Mouse (Mus musculus): ENCODE results near the gene Scn11a.

Scn11a gene

DNA sequence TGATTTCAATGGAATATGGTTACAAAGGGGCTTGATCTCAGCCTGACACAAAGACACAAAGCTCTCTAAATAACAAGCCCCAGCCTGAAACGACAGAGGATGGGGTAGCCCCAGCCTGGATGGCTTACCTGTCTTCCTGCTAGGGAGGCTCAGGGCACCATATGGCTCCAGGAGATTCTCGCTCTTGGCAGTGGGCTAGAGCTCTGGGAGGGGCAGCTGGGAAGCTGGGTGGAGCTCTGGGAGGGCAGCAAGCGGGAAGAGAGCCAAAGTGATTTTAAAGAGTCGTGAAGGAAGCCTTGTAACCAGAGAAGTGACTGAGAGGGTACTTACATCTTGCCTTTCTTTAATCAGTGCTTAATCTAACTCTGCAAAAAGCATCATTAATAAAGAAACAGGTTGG is at the start of gene Scn11a:
Scn11a (minus strand) TSS at position 160 of the 400 bp plus-strand sequence.
- TF ChIP-seq GATA4 (IDR thresholded peaks at IDR 0.05; ENCODE audit: insufficient replicate concordance, low read length): no peak

DNA sequence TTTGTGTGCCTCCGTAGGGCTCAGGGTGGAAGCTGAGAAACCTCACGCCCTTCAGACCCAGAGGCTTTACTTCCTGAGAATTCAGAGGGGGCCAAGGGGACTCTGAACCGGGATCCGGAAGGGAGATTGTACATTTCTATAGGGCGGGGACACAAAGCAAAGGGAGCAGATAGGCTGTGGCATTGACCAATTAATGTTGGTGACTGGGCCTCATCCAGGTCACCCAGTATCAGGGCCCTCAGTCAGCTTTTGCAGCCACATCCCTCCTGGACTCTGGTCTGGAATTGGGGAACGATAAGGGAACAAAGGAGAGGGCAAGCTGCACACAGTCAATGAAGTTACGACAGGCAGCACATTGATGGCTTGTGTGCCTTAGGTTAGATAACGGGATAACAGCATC is 28.9 kb upstream of the Scn11a start:
- no peak for TF ChIP-seq GATA4 (IDR thresholded peaks at IDR 0.05; ENCODE audit: insufficient replicate concordance, low read length)

DNA sequence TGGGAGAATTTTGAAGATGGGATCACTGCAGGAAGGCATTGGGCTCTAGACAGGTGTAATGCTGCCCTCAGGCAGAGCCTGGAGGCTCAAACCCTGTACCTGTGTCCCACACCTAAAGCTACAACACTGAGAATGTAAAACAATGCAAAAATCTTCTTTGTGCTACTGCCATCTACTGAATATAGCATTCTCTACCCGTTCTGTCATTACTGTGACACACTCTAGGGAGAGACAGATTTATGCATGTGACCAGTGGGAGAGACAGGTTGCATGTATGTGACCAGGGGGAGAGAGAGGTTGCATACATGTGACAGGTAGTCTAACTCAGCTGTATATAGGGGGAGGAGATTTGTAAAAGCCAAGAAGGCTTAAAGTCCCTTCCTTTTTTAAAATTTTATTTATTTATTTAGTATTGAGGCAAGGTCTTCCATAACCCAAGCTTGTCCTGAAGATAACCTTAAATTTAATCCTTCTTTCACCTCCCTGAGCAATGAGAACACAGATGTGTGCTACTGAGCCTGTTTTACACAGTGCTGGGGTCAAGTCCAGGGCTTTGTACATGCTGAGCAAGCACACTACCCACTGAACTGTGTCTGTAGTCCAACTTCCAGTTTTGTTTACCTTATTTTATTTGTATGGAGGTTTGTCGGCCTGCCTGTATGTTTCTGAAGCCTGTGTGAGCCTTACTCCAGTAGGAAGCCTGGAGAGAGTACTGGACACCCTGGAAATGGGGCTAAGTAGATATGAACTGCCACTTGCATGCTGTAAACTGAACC is 28.0 kb upstream of the Scn11a start:
- no peak for TF ChIP-seq GATA4 (IDR thresholded peaks at IDR 0.05; ENCODE audit: insufficient replicate concordance, low read length)

DNA sequence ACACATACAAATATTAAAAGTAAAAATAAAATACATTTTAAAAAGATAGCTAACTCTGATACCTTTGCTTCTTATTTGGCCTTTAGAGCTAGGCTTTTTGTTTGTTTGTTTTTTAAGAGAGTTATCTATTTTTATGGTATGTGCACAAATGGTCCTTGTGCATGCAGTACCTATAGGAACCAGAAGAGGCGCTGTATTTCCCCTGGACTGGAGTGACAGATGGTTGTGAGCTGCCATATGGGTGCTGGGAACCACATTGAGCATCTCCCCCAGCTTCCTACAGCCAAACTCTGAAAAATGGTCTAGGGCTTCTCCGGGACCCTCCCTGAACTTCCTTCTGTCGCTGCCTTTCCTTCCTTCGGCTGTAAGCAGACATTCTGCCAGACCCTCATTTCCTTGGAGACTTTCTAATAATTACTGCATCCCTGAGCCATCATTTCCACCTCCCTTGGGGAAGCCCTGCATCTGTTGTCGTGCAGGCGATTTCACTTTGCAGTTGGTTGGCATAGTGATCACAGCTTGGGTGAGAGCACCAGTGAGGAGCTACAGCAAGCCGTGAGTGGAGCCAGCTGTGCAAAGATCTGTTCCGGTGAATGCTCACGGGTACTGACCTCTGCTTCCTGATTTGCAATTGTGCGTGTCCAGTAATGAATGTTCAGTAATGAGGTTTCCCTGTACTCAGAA is 27.2 kb upstream of the Scn11a start:
- TF ChIP-seq GATA4 (IDR thresholded peaks at IDR 0.05; ENCODE audit: insufficient replicate concordance, low read length): no peak

DNA sequence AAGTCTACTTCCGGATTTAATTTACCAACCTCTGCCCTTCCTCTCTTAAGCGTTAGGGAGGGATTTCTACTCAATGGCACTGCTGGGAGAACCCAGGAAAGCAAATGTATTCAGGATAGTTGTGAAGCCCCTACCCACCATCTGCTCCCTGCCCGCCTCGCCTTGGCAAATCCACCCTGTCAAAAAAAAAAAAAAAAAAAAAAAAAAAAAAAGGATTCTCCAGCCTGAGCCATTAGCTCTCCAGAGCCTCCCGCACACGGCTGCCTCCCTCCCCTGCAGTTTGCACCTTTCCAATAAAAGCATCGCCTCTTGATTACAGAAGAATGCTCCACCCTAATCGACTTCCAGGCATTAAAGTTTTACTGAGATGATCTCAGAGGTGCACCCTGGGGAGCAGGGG is 24.0 kb upstream of the Scn11a start:
- TF ChIP-seq GATA4 (IDR thresholded peaks at IDR 0.05; ENCODE audit: insufficient replicate concordance, low read length): no peak

DNA sequence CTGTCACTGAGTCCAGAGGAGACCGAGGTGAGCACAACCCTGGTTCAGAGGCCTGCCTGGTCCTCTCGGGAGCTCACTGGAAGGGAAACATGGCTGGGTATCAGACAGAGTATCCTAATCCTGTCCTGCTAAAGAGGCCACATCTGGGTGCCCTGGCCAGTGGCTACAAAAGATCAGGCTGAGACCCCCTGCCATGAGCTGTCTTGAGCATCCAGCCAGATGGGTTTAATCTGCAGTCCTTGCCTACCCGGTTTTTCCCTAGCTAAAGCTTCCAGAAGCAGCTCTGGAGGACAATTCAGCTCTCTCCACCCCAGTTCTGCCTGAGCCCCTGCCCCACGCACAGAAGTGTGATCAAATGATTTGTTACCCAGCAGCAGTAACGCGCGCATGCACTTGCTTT is 23.4 kb upstream of the Scn11a start:
- TF ChIP-seq GATA4 (IDR thresholded peaks at IDR 0.05; ENCODE audit: insufficient replicate concordance, low read length): no peak

DNA sequence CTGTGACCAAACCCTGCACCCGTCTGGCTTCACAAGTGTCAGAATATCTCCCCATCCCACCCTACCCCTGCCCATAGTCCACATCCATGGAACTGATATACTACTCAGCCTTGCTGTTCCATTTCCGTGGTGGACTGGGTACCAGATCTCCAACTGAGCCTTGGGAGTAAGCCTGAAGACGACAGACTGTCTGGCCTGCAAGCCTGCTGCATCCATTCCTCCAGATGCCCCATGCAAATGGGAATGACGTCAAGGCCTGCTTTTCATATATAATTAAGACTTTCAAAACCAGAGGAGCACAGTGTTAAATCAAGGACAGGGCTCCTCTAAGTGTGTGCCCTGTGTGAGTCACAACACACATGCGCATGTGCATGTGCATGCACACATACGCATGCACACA is 21.9 kb upstream of the Scn11a start:
- no peak for TF ChIP-seq GATA4 (IDR thresholded peaks at IDR 0.05; ENCODE audit: insufficient replicate concordance, low read length)

DNA sequence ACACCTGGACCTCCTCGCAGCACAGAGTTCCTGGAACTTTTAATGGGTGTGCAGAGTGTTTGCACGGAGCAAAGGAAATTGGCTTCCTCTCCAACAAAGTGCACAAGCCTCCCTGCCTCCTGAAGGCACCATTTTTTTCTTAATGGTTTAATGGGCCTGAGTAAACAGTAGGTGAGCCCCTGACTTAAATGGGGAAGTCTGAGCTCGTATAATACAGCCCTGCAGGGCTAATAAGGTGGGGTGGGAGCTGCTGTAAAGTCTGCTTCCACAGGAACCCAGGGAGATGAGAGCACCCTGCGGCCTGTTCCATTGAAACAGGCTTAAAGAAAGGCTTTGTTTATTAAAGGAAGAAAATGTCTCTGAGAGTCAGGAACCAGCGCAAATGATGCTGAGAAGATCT is 19.5 kb upstream of the Scn11a start:
- no peak for TF ChIP-seq GATA4 (IDR thresholded peaks at IDR 0.05; ENCODE audit: insufficient replicate concordance, low read length)

DNA sequence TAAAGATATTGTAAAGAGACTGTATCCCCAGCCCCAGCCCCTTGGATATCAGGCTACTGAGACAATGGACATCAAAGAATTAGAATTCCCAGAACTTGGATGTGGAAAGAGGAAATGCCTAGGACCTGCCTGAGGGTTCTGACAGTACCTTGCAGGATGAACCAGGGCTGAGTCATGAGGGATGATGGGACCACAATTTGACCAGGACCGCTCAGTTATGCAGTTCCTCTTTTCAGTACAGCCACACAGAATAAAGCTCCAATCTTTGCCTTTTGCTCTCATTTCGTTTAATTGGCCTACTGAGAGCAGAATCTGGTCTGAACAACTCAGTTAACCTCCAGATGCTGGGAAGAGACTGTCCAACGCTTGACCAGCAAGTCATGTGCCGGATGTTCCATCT is 18.3 kb upstream of the Scn11a start:
- no peak for TF ChIP-seq GATA4 (IDR thresholded peaks at IDR 0.05; ENCODE audit: insufficient replicate concordance, low read length)

DNA sequence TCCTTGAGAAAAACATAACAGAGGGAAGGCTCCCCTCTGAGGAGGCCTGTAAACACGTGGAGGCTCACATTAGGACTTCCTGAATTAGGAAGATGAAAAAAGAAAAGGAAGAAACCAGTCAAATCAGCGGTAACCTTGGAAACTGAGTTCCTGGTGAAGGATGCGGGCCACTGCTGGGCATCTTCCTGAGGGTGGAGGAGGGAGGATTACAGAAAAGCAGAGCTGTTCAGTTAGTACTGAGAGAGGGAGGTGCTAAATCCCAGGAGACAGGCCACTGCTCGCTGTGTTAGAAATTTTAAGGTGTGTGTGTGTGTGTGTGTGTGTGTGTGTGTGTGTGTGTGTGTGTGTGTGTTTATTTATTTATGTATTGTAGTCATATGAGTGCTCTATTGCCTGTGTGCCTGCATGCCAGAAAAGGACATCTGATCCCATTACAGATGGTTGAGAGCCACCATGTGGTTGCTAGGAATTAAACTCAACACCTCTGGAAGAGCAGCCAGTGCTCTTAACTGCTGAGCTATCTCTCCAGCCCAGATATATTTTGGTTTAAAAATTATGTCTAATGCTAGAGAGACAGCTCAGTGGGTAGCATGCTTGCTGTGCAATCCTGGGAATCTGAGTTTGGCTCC is 17.4 kb upstream of the Scn11a start:
- TF ChIP-seq GATA4 (IDR thresholded peaks at IDR 0.05; ENCODE audit: insufficient replicate concordance, low read length): no peak

DNA sequence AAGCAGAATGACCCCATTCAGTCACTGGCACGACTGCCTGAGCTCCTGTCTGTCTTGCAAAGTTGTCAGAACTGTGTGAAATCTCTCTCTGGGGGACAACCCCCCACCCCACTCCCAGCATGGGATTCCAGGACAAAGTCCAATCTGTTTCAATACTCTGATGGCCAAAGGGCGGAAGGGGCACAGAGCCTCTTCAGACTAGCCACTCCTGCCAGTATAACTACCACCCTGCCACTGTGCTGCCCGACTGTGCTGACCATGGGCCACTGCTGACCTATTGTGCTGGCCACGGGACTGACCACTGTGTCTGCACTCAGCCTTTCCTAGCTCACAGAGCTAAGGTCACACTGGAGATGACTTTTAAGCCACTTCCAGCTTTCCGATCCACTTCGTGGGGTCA is 16.8 kb upstream of the Scn11a start:
- TF ChIP-seq GATA4 (IDR thresholded peaks at IDR 0.05; ENCODE audit: insufficient replicate concordance, low read length): no peak

DNA sequence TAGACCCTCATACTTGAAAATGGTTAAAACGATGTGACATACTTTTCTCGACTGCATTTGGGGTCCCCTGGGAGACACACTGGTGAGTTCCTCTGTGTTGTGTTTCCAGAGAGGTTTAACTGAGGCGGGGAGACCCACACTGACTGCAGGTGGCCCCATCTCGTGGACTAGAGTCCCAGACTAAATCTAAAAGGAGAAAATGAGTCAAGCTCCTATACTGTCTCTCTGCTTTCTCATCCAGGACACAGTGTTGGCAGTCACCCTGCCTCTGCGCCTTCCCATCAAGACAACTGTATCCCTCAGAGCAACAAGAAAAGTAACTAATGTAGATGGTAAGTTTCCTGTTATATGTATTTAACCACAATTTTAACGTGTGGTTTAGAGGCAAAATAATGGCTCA is 15.9 kb upstream of the Scn11a start:
- TF ChIP-seq GATA4 (IDR thresholded peaks at IDR 0.05; ENCODE audit: insufficient replicate concordance, low read length): no peak

DNA sequence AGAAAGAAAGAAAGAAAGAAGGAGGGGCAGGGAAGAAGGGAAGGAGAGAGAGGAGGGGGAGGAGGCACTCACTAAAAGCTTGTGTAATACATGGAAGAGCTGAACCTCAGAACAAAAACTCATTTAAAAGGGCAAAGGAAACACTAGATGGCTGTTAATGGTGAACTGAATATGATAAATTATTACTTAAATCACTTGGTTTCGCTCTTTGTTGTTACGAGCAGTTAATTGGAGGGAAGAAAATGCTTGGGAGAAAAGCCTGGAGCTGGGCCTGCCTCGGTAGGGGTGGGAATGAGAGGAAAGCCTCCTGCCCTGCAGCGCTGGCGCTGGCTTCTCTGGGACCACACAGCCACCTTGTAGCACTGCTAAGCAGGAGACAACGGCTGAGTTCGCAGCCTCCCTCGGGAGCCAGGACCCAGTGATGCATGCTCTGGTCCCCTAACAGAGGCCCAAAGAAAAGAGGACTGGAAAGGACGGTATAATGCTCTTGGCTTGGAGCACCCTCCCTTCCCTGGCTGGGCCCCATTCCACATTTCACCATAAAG is 10.4 kb upstream of the Scn11a start:
- TF ChIP-seq GATA4 (IDR thresholded peaks at IDR 0.05; ENCODE audit: insufficient replicate concordance, low read length): no peak

DNA sequence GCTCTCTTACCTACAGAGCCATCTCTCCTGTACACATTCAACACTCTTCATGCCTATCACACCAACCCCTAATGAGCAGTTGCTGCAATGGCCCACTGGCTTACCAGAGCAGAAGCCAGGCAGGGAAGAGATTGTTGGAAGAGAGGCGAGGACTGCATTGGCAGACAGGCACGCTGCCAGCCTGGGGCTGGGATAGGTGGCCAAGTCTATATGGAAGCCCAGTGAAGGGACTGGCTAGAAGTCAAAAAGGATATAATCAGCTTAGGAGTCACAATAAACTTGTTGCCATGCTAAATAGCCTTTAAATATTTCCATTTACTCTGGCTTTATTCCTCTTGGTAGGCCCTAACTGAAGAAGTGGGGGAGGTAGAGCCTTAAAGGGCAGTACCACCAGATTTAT is 5.7 kb upstream of the Scn11a start:
- no peak for TF ChIP-seq GATA4 (IDR thresholded peaks at IDR 0.05; ENCODE audit: insufficient replicate concordance, low read length)

DNA sequence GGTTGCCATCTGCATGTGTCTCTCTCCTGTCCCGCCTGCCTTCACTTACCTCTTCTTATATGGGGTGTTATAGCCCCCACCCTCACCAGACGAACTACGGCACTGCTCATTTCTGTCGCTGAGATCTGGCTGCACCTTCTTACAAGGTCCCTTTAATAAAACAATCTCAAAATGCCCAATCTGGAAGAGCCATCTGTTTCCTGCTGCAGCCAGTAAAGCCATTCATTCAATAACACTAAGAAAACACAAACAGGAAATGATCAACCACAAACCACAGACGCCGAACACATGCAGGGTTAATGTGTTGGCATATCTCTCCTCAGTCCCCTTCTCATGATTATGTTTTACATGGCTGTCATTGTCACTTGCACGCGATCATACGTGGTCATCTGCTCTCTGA is 1.5 kb downstream of the Scn11a start:
- TF ChIP-seq GATA4 (IDR thresholded peaks at IDR 0.05; ENCODE audit: insufficient replicate concordance, low read length): no peak

DNA sequence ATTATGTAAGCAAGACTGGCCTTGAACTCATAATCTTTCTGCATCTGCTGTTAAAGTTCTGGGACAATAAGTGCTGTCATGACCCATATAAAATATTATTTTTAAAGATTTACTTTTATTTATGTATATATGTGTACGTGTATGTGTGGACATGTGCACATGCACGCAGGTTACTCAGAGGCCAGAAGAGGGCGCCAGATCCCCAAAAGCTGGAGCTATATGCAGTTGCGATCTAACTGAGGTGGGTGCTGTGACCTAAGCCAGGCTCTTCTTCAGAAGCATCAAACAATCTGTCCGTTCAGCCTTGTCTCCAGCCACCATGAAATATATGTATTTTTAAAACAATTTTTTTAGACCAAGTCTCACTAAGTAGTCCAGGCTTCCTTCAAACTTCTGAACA is 11.6 kb downstream of the Scn11a start:
- TF ChIP-seq GATA4 (IDR thresholded peaks at IDR 0.05; ENCODE audit: insufficient replicate concordance, low read length): no peak

Data from liver, adult (tissue).